Mouse (Mus musculus) duodenum, adult 2 months (tissue): ENCODE measurements around the gene Bmf. TPM values are rescaled to one million over a fixed set of nuclear protein-coding genes. Genes with fewer than 3 reads are reported as not detected.

ENCODE experiments used
- polyA plus RNA-seq: library from polyadenylated mRNA; depleted of rRNA; stranded (reverse); fragments of >200 nt; gene quantifications from 2 replicates; pipeline ENCODE4 v1.2.3, GENCODE M21; 2012; ENCODE audit warnings: low replicate concordance; rRNA removed

Gene Bmf
- polyA plus RNA-seq = 4.7 and 8.3 TPM in 2 replicates

DNA sequence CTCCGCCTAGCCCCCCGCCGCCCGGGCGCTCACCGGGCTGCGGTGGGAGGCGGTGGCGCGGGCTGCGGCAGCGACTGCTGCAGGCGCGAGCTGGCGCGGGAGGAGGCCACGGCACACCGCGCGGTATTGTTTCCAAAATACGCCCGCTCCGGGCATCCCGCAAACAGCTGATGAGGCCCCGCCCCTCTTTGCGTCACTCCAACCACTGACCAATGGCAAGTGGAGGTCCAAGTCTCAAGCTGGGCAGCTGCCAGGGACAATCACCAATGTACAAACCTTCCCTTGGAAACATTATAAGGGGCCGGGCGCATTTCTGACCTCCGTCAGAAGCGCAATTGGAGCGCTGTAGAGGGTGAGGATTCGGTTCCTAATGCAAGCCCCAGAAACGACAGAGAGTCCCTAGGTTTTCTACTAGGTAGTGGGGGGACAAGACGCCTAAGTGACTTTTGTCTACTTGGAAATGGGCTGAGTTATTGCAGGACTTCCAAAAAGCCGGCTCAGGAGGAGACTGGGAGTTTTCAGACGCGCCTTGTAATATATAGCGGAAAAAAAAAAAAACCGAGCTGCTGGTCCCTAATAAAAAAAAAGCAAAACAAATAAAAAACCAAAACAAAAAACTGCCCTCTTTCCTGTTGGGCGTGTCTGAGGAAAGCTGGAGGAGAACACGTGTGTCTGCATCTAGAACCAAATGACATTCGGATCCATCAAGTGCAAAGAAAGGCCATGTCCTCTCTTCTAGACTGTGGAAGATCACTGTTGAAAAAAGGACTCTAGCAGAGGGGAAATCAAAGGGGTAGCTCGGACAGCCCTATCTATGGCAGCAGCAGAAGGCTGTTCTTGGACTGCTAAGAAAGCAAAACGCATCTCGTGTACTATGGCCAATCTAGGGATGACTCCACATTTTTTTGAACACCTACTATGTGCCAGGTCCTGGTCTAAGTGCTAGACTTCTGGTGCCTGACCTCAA, at the start of gene Bmf:
TSS of gene Bmf (minus strand) at position 181 of the 967 bp plus-strand sequence.

DNA sequence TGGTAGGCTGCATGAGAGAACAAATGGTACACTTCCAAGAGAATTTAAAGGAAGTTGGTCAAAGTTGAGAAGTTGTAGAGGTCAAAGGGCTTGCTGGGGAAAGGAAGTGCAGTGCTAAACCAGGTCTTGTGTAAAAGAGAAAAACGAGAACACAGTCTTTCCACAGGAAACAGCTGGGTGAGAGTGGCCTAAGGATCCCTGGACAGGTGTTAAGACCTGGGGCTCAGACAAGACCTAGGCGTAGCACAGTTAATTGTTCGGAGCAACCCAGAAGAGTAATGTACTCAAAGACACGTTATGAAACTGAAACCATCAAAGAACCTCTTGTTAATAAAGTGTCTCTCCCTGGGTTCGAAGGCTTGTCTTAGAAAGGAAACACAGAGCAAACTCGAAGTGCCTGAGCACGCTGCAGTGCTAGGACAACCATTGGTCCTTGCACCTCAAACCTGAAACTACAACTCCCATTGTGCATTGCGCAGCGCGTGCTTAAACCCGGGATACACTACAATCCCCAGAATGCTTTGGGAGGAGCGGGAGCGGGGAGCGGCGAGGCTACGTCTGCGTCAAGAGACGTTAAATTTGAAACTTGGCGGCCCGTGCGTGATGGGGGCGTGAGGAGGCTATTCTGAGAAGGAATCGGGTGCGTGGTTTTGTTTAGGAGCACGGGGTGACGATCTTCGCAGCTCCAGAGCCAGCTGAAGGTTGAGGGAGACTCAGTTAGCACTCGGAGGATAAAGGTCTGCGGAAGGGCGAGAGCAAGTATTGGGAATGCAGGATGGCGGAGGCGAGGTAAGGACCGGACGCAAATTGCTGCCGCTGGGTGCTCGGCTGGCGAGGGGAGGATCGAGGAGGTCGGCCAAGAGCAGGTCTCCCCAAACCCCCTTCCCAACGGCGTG, 48.4 kb upstream of the Bmf start, which contains the start of gene Bub1b:
TSS of gene Bub1b (plus strand) at position 539 of the 896 bp plus-strand sequence.

DNA sequence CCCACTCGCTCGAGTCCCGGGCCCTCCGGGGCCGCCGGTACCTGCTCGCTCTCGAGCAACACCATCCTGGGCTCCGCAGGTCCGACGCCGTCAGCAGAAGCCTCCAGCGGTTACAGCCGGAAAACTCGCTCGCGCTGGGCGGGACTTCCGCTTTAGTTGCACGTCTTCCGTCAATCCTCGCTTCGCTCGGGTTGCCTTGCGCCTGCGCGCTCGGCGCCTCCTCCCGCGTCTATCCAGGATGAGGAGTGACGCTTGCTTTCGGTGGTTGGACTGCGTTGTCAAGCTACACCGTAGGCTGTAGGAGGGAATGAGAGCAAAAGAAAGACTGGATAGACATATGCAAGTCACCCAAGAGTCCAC, 70.0 kb downstream of the Bmf start, which contains the start of gene Srp14:
TSS of gene Srp14 (minus strand) at position 162 of the 360 bp plus-strand sequence.

Other genes starting within 250 kb of the Bmf start
- 0.02 and 0.08 TPM in 2 replicates for gene Gpr176, start 176.3 kb downstream of the Bmf start, polyA plus RNA-seq
- 1.2 and 3.6 TPM in 2 replicates for gene Eif2ak4, start 161.1 kb downstream of the Bmf start, polyA plus RNA-seq
- gene Srp14, start 70.0 kb downstream of the Bmf start, polyA plus RNA-seq = 12.4 and 18.6 TPM in 2 replicates
- 2.7 and 3.5 TPM in 2 replicates for gene Bub1b, start 48.5 kb upstream of the Bmf start, polyA plus RNA-seq
- 1.9 and 2.3 TPM in 2 replicates for gene Pak6, start 113.6 kb upstream of the Bmf start, polyA plus RNA-seq
- gene Ankrd63, start 154.3 kb upstream of the Bmf start, polyA plus RNA-seq = 0.34 and 0.41 TPM in 2 replicates
- 1.9 and 2.7 TPM in 2 replicates for gene Plcb2, start 178.8 kb upstream of the Bmf start, polyA plus RNA-seq
- gene Inafm2, start 196.1 kb upstream of the Bmf start, polyA plus RNA-seq = 8.6 and 10.0 TPM in 2 replicates
- gene Ccdc9b, start 213.0 kb upstream of the Bmf start, polyA plus RNA-seq = 2.5 and 2.9 TPM in 2 replicates
- 1,978 and 5,131 TPM in 2 replicates for gene Phgr1, start 223.1 kb upstream of the Bmf start, polyA plus RNA-seq
- gene Disp2, start 230.0 kb upstream of the Bmf start, polyA plus RNA-seq = 1.7 and 2.2 TPM in 2 replicates